Mouse (Mus musculus) midbrain, postnatal 0 days (tissue): ENCODE results near the gene Cdh4. TPM values are rescaled to one million over a fixed set of nuclear protein-coding genes. Genes with fewer than 3 reads are reported as not detected.

Source experiments
- ATAC-seq: fragments of 200-750 bp; cut with Nextera tagmentation; 2 replicates; pipeline ENCODE4 v1.8.0; 2017; ENCODE audit warnings: moderate number of reproducible peaks, mild to moderate bottlenecking, moderate TSS enrichment, moderate library complexity; ENCODE audit not compliant: low FRiP score
- DNase-seq: peaks from one replicate; pipeline ENCODE4 v3.0.0-alpha.2; 2015; ENCODE audit warnings: low spot score
- H3K27ac ChIP-seq: fragments of 300-500 bp; sonication (generic); 2 replicates; pipeline ENCODE4 v1.5.1; 2014; ENCODE audit warnings: low read depth, mild to moderate bottlenecking, low read length, mixed read lengths
- H3K27me3 ChIP-seq: fragments of 300-500 bp; sonication (generic); 2 replicates; pipeline ENCODE4 v1.6.1; 2014; ENCODE audit warnings: low read length, control low read depth, mixed read lengths; ENCODE audit not compliant: insufficient read depth
- H3K36me3 ChIP-seq: fragments of 300-500 bp; sonication (generic); 2 replicates; pipeline ENCODE4 v1.6.1; 2014; ENCODE audit warnings: low read length, control low read depth, mixed read lengths; ENCODE audit not compliant: insufficient read depth
- H3K4me1 ChIP-seq: fragments of 300-500 bp; sonication (generic); 2 replicates; pipeline ENCODE4 v1.6.1; 2014; ENCODE audit warnings: mild to moderate bottlenecking, control low read depth, antibody characterized with exemption, low read length, mixed read lengths; ENCODE audit not compliant: insufficient read depth
- H3K4me2 ChIP-seq: fragments of 300-500 bp; sonication (generic); 2 replicates; pipeline ENCODE4 v1.6.1; 2014; ENCODE audit warnings: low read depth, mild to moderate bottlenecking, low read length, mixed read lengths; ENCODE audit not compliant: poor library complexity, severe bottlenecking
- H3K4me3 ChIP-seq: fragments of 300-500 bp; sonication (generic); 2 replicates; pipeline ENCODE4 v1.5.1; 2014; ENCODE audit warnings: low read depth, mild to moderate bottlenecking, low read length, moderate library complexity
- H3K9ac ChIP-seq: fragments of 300-500 bp; sonication (generic); replicated peaks from 2 replicates; pipeline ENCODE4 v1.6.1; 2014; ENCODE audit warnings: mild to moderate bottlenecking, low read length, moderate library complexity, mixed read lengths; ENCODE audit not compliant: poor library complexity, severe bottlenecking
- H3K9me3 ChIP-seq: fragments of 300-500 bp; sonication (generic); 2 replicates; pipeline ENCODE4 v1.6.1; 2016; ENCODE audit warnings: low read length, control low read depth
- CTCF ChIP-seq: IDR thresholded peaks from 2 replicates; pipeline ENCODE4 v1.5.1; 2016; ENCODE audit warnings: antibody characterized with exemption, mild to moderate bottlenecking
- WGBS: fragments of 180-500 bp; shearing (Covaris S2); extraction: QIAGEN DNeasy Blood & Tissue Kit; methylation state at CpG from one replicate; pipeline ENCODE4 v1.1.7; 2014; 5-methylcytosine and 5-hydroxymethylcytosine counted together
- polyA plus RNA-seq: library from polyadenylated mRNA; unstranded; fragments of >200 nt; fragmentation: Nextera tagmentation; extraction: Ambion mirVana; gene quantifications from 2 replicates; pipeline ENCODE4 v1.2.1, GENCODE M21; 2015
- total RNA-seq: library from RNA; depleted of rRNA; stranded (reverse); fragments of >200 nt; gene quantifications from 2 replicates; pipeline ENCODE4 v1.2.3, GENCODE M21; 2014

The Cdh4 gene
- total and polyA plus RNA-seq, 2 experiments from 2014 or later: 64.9 to 86.6 TPM

GRCm38 (mm10) chr2:179510439-179510838, 68.2 kb downstream of the Cdh4 start:
- no peak overlapping the region for H3K4me2 ChIP-seq
- ATAC-seq: no peak
- WGBS: 81% methylated on average over 16 of the region's 16 CpGs
- no peak for DNase-seq
- H3K36me3 ChIP-seq: no peaks in the 10 kb centered on the region
- no peaks in the 10 kb centered on the region for H3K9me3 ChIP-seq
- no peaks in the 10 kb centered on the region for H3K27me3 ChIP-seq
- no peaks in the 10 kb centered on the region for H3K4me1 ChIP-seq
- no peak overlapping the region for H3K9ac ChIP-seq
- H3K27ac ChIP-seq: no peak overlapping the region
- TF ChIP-seq CTCF: no peak
- no peak overlapping the region for H3K4me3 ChIP-seq

- Histone ChIP-seq H3K4me3 (no peak overlapping the region), H3K36me3 (no peaks in the 10 kb centered on the region), H3K9ac (no peak overlapping the region), H3K4me2 (no peak overlapping the region), H3K27me3 (no peaks in the 10 kb centered on the region), H3K9me3 (no peaks in the 10 kb centered on the region), H3K27ac (no peak overlapping the region), H3K4me1 (peaks cover 15% of the 10 kb centered on the region)
- WGBS: 80% methylated on average over 9 of the region's 9 CpGs
- no peak for TF ChIP-seq CTCF
- ATAC-seq (no peak), DNase-seq (no peak)
Measured at GRCm38 (mm10) chr2:179516559-179516958, 74.3 kb downstream of the Cdh4 start.

- Histone ChIP-seq H3K4me2 (no peak overlapping the region), H3K27me3 (no peaks in the 10 kb centered on the region), H3K27ac (no peak overlapping the region; the same call in 1 of the 2 replicates), H3K36me3 (no peaks in the 10 kb centered on the region), H3K9ac (no peak overlapping the region; the same call in 1 of the 2 replicates), H3K4me1 (peaks cover 20% of the 10 kb centered on the region), H3K9me3 (no peaks in the 10 kb centered on the region), H3K4me3 (no peak overlapping the region)
- no peak for TF ChIP-seq CTCF
- no peak for DNase-seq
- no peak for ATAC-seq
- WGBS: 18% methylated on average over 14 of the region's 14 CpGs
Measured at GRCm38 (mm10) chr2:179518456-179519032, 76.3 kb downstream of the Cdh4 start.

- 90% methylated on average over 7 of the region's 7 CpGs for WGBS
- Histone ChIP-seq H3K4me1 (peaks cover 20% of the 10 kb centered on the region), H3K27ac (no peak overlapping the region), H3K27me3 (no peaks in the 10 kb centered on the region), H3K9ac (no peak overlapping the region), H3K4me3 (no peak overlapping the region), H3K4me2 (no peak overlapping the region), H3K36me3 (no peaks in the 10 kb centered on the region), H3K9me3 (no peaks in the 10 kb centered on the region)
- ATAC-seq: no peak
- no peak for DNase-seq
- no peak for TF ChIP-seq CTCF
Measured at GRCm38 (mm10) chr2:179519161-179519560, 76.9 kb downstream of the Cdh4 start.

- Histone ChIP-seq H3K4me1 (peaks cover 20% of the 10 kb centered on the region), H3K36me3 (no peaks in the 10 kb centered on the region), H3K9me3 (no peaks in the 10 kb centered on the region), H3K27me3 (no peaks in the 10 kb centered on the region), H3K4me2 (no peak overlapping the region), H3K27ac (no peak overlapping the region), H3K4me3 (no peak overlapping the region), H3K9ac (no peak overlapping the region)
- ATAC-seq (no peak), DNase-seq (no peak)
- WGBS: 43% methylated on average over 7 of the region's 7 CpGs
- TF ChIP-seq CTCF: no peak
Measured at GRCm38 (mm10) chr2:179519931-179520330, 77.7 kb downstream of the Cdh4 start.

GRCm38 (mm10) chr2:179520941-179521340, 78.7 kb downstream of the Cdh4 start:
- no peak overlapping the region for H3K9ac ChIP-seq
- TF ChIP-seq CTCF: no peak
- WGBS: 81% methylated on average over 6 of the region's 6 CpGs
- ATAC-seq: no peak
- no peaks in the 10 kb centered on the region for H3K9me3 ChIP-seq
- DNase-seq: no peak
- H3K27ac ChIP-seq: no peak overlapping the region
- no peak overlapping the region for H3K4me3 ChIP-seq
- no peaks in the 10 kb centered on the region for H3K36me3 ChIP-seq
- no peak overlapping the region for H3K4me2 ChIP-seq
- H3K27me3 ChIP-seq: no peaks in the 10 kb centered on the region
- H3K4me1 ChIP-seq: peaks cover 20% of the 10 kb centered on the region
